28 mouse cellular contexts compared by ENCODE assay signal in genomic region chr4:47431081-47431480, GRCm38 (mm10).
"Had no signal": no experiment of that assay in that cellular context is flagged by ENCODE, and none has a peak within 500 bp of the region (broad histone marks: within the 10 kb centered on the region; RNA-seq: fewer than 3 reads in every experiment).

No protein-coding gene starts in this region.

- DNase-seq: cerebellum, adult 2 months; cerebellum, adult 8-10 months; cerebellum, adult 9-10 months; cerebellum, adult 9-11 months; cerebellum, postnatal 10 days; cerebellum, postnatal 14 days; cerebellum, postnatal 25 days; cerebellum, postnatal 36 days; embryo, embryonic 11 days; forebrain, postnatal 0 days; gastrocnemius, adult 2 months; gastrocnemius, postnatal 10 days; gastrocnemius, postnatal 14 days; gastrocnemius, postnatal 25 days; gastrocnemius, postnatal 36 days; heart, adult 18-20 months; heart, adult 2 months had no signal

- H3K9ac ChIP-seq: embryonic facial prominence, embryonic 12.5 days; embryonic facial prominence, embryonic 13.5 days; embryonic facial prominence, embryonic 15.5 days; forebrain, embryonic 12.5 days; forebrain, embryonic 13.5 days; forebrain, embryonic 15.5 days; forebrain, postnatal 0 days had no signal

- H3K4me3 ChIP-seq: embryonic facial prominence, embryonic 10.5 days; embryonic facial prominence, embryonic 12.5 days; embryonic facial prominence, embryonic 13.5 days; embryonic facial prominence, embryonic 15.5 days; erythroblast, embryonic 14.5 days; forebrain, embryonic 10.5 days; forebrain, embryonic 12.5 days; forebrain, embryonic 13.5 days; forebrain, embryonic 15.5 days; gastrocnemius, adult 2 months; heart, adult 2 months had no signal

- H3K9me3 ChIP-seq: embryonic facial prominence, embryonic 10.5 days; embryonic facial prominence, embryonic 12.5 days; embryonic facial prominence, embryonic 13.5 days; embryonic facial prominence, embryonic 15.5 days; forebrain, embryonic 10.5 days; forebrain, embryonic 12.5 days; forebrain, embryonic 13.5 days; forebrain, embryonic 15.5 days had no signal

- H3K36me3 ChIP-seq: embryonic facial prominence, embryonic 10.5 days; embryonic facial prominence, embryonic 12.5 days; embryonic facial prominence, embryonic 13.5 days; embryonic facial prominence, embryonic 15.5 days; forebrain, embryonic 10.5 days; forebrain, embryonic 12.5 days; forebrain, embryonic 15.5 days had no signal

- H3K4me1 ChIP-seq: embryonic facial prominence, embryonic 10.5 days; embryonic facial prominence, embryonic 12.5 days; embryonic facial prominence, embryonic 13.5 days; embryonic facial prominence, embryonic 15.5 days; forebrain, embryonic 10.5 days; forebrain, embryonic 12.5 days; forebrain, embryonic 13.5 days; forebrain, embryonic 15.5 days had no signal

- H3K4me2 ChIP-seq: embryonic facial prominence, embryonic 12.5 days; embryonic facial prominence, embryonic 13.5 days; embryonic facial prominence, embryonic 15.5 days; forebrain, embryonic 12.5 days; forebrain, embryonic 13.5 days; forebrain, embryonic 15.5 days had no signal

- H3K27me3 ChIP-seq: embryonic facial prominence, embryonic 12.5 days; embryonic facial prominence, embryonic 13.5 days; embryonic facial prominence, embryonic 15.5 days; forebrain, embryonic 15.5 days had no signal

- ATAC-seq: forebrain, embryonic 13.5 days; forebrain, embryonic 14.5 days; forebrain, embryonic 15.5 days; forebrain, embryonic 16.5 days; forebrain, postnatal 0 days had no signal

- H3K27ac ChIP-seq: embryonic facial prominence, embryonic 10.5 days; embryonic facial prominence, embryonic 12.5 days; embryonic facial prominence, embryonic 13.5 days; embryonic facial prominence, embryonic 15.5 days; forebrain, embryonic 10.5 days; forebrain, embryonic 12.5 days; forebrain, embryonic 13.5 days; forebrain, embryonic 15.5 days; gastrocnemius, adult 2 months; heart, adult 2 months had no signal
